Mouse (Mus musculus): ENCODE results near the gene Arhgap29.

The Arhgap29 gene

GRCm38 (mm10) chr3:122009818-122010217, 57.5 kb downstream of the Arhgap29 start:
- DNase-seq (ENCODE audit: low read depth, low spot score) = no peak

GRCm38 (mm10) chr3:122010292-122010691, 58.0 kb downstream of the Arhgap29 start:
- peak; percentile 81 for DNase-seq (ENCODE audit: low read depth, low spot score)

GRCm38 (mm10) chr3:122012464-122012863, 60.1 kb downstream of the Arhgap29 start:
- peak; percentile 58 for DNase-seq (ENCODE audit: low read depth, low spot score)

- no peak for DNase-seq (ENCODE audit: low read depth, low spot score)
These were observed 66.1 kb downstream of the Arhgap29 start for GRCm38 (mm10) chr3:122018421-122018820.

GRCm38 (mm10) chr3:122019159-122019558, 66.8 kb downstream of the Arhgap29 start:
- DNase-seq (ENCODE audit: low read depth, low spot score) = no peak

GRCm38 (mm10) chr3:122021029-122021652, 68.8 kb downstream of the Arhgap29 start:
- DNase-seq (ENCODE audit: low read depth, low spot score) = no peak

- DNase-seq (ENCODE audit: low read depth, low spot score) = no peak
These were observed 70.0 kb downstream of the Arhgap29 start for GRCm38 (mm10) chr3:122022355-122022754.

GRCm38 (mm10) chr3:122026676-122027075, 74.3 kb downstream of the Arhgap29 start:
- DNase-seq (ENCODE audit: low read depth, low spot score) = no peak

- DNase-seq (ENCODE audit: low read depth, low spot score) = no peak
These were observed 75.4 kb downstream of the Arhgap29 start for GRCm38 (mm10) chr3:122027776-122028175.

GRCm38 (mm10) chr3:122033248-122033837, 81.0 kb downstream of the Arhgap29 start:
- DNase-seq (ENCODE audit: low read depth, low spot score) = peak; percentile 50

GRCm38 (mm10) chr3:122034240-122034639, 81.9 kb downstream of the Arhgap29 start:
- DNase-seq (ENCODE audit: low read depth, low spot score) = no peak

GRCm38 (mm10) chr3:122035092-122035491, 82.8 kb downstream of the Arhgap29 start:
- DNase-seq (ENCODE audit: low read depth, low spot score) = no peak

GRCm38 (mm10) chr3:122040522-122040921, 88.2 kb downstream of the Arhgap29 start:
- DNase-seq (ENCODE audit: low read depth, low spot score) = no peak

- DNase-seq (ENCODE audit: low read depth, low spot score) = no peak
These were observed 90.8 kb downstream of the Arhgap29 start for GRCm38 (mm10) chr3:122043102-122043501.

- DNase-seq (ENCODE audit: low read depth, low spot score) = no peak
These were observed 91.6 kb downstream of the Arhgap29 start, which contains the start of gene Abca4 for GRCm38 (mm10) chr3:122043799-122044547. Gene Abca4 (plus strand): TSS chr3:122044443.

- no peak for DNase-seq (ENCODE audit: low read depth, low spot score)
These were observed 93.9 kb downstream of the Arhgap29 start for GRCm38 (mm10) chr3:122046187-122046620.

GRCm38 (mm10) chr3:122047402-122047801, 95.1 kb downstream of the Arhgap29 start:
- peak; percentile 30 for DNase-seq (ENCODE audit: low read depth, low spot score)

- DNase-seq (ENCODE audit: low read depth, low spot score) = peak; percentile 81
These were observed 95.8 kb downstream of the Arhgap29 start for GRCm38 (mm10) chr3:122047921-122048861.

GRCm38 (mm10) chr3:122049158-122049557, 96.8 kb downstream of the Arhgap29 start:
- DNase-seq (ENCODE audit: low read depth, low spot score) = peak; percentile 81

GRCm38 (mm10) chr3:122058439-122059198, 106.3 kb downstream of the Arhgap29 start:
- no peak for DNase-seq (ENCODE audit: low read depth, low spot score)

GRCm38 (mm10) chr3:122062586-122062985, 110.2 kb downstream of the Arhgap29 start:
- peak; percentile 10 for DNase-seq (ENCODE audit: low read depth, low spot score)

Data from 3T3-L1 (cell line).